Mouse (Mus musculus) CH12.LX (cell line): Measurements from ENCODE around the gene Ehd2. TPM values are rescaled to one million over a fixed set of nuclear protein-coding genes. Genes with fewer than 3 reads are reported as not detected.

Experiments used
- DNase-seq: peaks from one replicate; pipeline ENCODE4 v3.0.0-alpha.2; 2013; ENCODE audit errors: extremely low read depth
- H3K27ac ChIP-seq: 2 replicates; pipeline ENCODE4 v1.5.1; 2012; ENCODE audit warnings: low read depth, mild to moderate bottlenecking, control low read depth, moderate library complexity; ENCODE audit not compliant: insufficient read depth
- H3K27me3 ChIP-seq: replicated peaks from 2 replicates; pipeline ENCODE3; 2012; ENCODE audit warnings: inconsistent platforms
- H3K36me3 ChIP-seq, 2 experiments: replicated peaks in 1 of 2; 2 replicates each; pipeline versions ENCODE3 to v1.6.1; 2012; ENCODE audit warnings: inconsistent platforms in 1 of 2, low read length in 1 of 2, mild to moderate bottlenecking in 1 of 2, mixed read lengths in 1 of 2, moderate library complexity in 1 of 2; ENCODE audit not compliant: control insufficient read depth in 1 of 2, insufficient read depth in 1 of 2
- H3K4me1 ChIP-seq, 2 experiments: 2 replicates each; pipeline ENCODE4 v1.6.1; 2012; ENCODE audit warnings: inconsistent platforms in 1 of 2, moderate library complexity in 1 of 2; ENCODE audit not compliant: insufficient read depth in 2 of 2, control insufficient read depth in 1 of 2
- H3K4me2 ChIP-seq: 2 replicates; pipeline ENCODE4 v1.6.1; 2012; ENCODE audit warnings: low read depth, mild to moderate bottlenecking, control low read depth; ENCODE audit not compliant: poor library complexity, insufficient read depth, severe bottlenecking
- H3K4me3 ChIP-seq, 3 experiments: fragments of 150-350 bp in 1 of 3; sonication (generic) in 1 of 3; replicated peaks in 1 of 3; 2 replicates each; pipeline versions ENCODE3 to v1.5.1; 2011 to 2012; ENCODE audit warnings: low read depth in 2 of 3, low read length in 2 of 3, mild to moderate bottlenecking in 2 of 3, moderate library complexity in 2 of 3, control low read depth in 1 of 3, improper control_type of control experiment in 1 of 3, inconsistent platforms in 1 of 3, mixed read lengths in 1 of 3; ENCODE audit not compliant: poor library complexity in 1 of 3
- H3K79me2 ChIP-seq: replicated peaks from 2 replicates; pipeline ENCODE4 v1.6.1; 2012; ENCODE audit warnings: mild to moderate bottlenecking, moderate library complexity; ENCODE audit not compliant: control insufficient read depth, poor library complexity, insufficient read depth, severe bottlenecking; ENCODE audit errors: extremely low read depth
- H3K9ac ChIP-seq: 2 replicates; pipeline ENCODE4 v1.6.1; 2012; ENCODE audit warnings: low read depth, mild to moderate bottlenecking, control low read depth, moderate library complexity; ENCODE audit not compliant: insufficient read depth
- H3K9me3 ChIP-seq: replicated peaks from 2 replicates; pipeline ENCODE3; 2012; ENCODE audit warnings: low read length, inconsistent platforms, mixed read lengths
- CHD2 ChIP-seq: IDR thresholded peaks from 2 replicates; pipeline ENCODE4 v1.6.1; 2011; ENCODE audit warnings: low read length, improper control_type of control experiment
- CTCF ChIP-seq, 2 experiments: IDR thresholded peaks in 1 of 2; conservative IDR thresholded peaks in 1 of 2; 2 replicates each; pipeline ENCODE4 v1.5.1; 2011 to 2012; ENCODE audit warnings: low read depth in 2 of 2, low read length in 2 of 2, improper control_type of control experiment in 1 of 2, inconsistent platforms in 1 of 2, mild to moderate bottlenecking in 1 of 2, moderate library complexity in 1 of 2
- E2F4 ChIP-seq: IDR thresholded peaks from 2 replicates; pipeline ENCODE4 v1.6.1; 2011; ENCODE audit warnings: low read depth, low read length, improper control_type of control experiment; ENCODE audit not compliant: insufficient replicate concordance
- IRF4 ChIP-seq: IDR thresholded peaks from 2 replicates; pipeline ENCODE4 v1.6.1; 2014; ENCODE audit warnings: low read depth, mild to moderate bottlenecking, inconsistent platforms, low read length, improper control_type of control experiment
- JUND ChIP-seq: conservative IDR thresholded peaks from 2 replicates; pipeline ENCODE4 v1.6.1; 2011; ENCODE audit warnings: low read depth, low read length, improper control_type of control experiment
- KAT2A ChIP-seq: IDR thresholded peaks from 2 replicates; pipeline ENCODE4 v1.6.1; 2012; ENCODE audit warnings: low read length, improper control_type of control experiment, inconsistent platforms; ENCODE audit not compliant: insufficient replicate concordance
- MAX ChIP-seq: IDR thresholded peaks from 2 replicates; pipeline ENCODE4 v1.6.1; 2011; ENCODE audit warnings: low read length, improper control_type of control experiment
- MEF2A ChIP-seq: IDR thresholded peaks from 2 replicates; pipeline ENCODE4 v1.6.1; 2014; ENCODE audit warnings: low read depth, mild to moderate bottlenecking, inconsistent platforms, low read length, improper control_type of control experiment, borderline replicate concordance
- MYC ChIP-seq: IDR thresholded peaks from 2 replicates; pipeline ENCODE4 v1.6.1; 2011; ENCODE audit warnings: low read depth, mild to moderate bottlenecking, improper control_type of control experiment, low read length
- NELFE ChIP-seq: IDR thresholded peaks from 2 replicates; pipeline ENCODE4 v1.6.1; 2011; ENCODE audit warnings: low read depth, low read length, improper control_type of control experiment
- NRF1 ChIP-seq: IDR thresholded peaks from 2 replicates; pipeline ENCODE4 v1.6.1; 2014; ENCODE audit warnings: low read depth, mild to moderate bottlenecking, inconsistent platforms, low read length, improper control_type of control experiment, moderate library complexity
- POLR2AphosphoS2 ChIP-seq: IDR thresholded peaks from 2 replicates; pipeline ENCODE4 v1.6.1; 2011; ENCODE audit warnings: low read depth, low read length, improper control_type of control experiment
- RAD21 ChIP-seq: IDR thresholded peaks from 2 replicates; pipeline ENCODE4 v1.6.1; 2011; ENCODE audit warnings: low read depth, mild to moderate bottlenecking, low read length, improper control_type of control experiment, moderate library complexity
- SIN3A ChIP-seq: IDR thresholded peaks from 2 replicates; pipeline ENCODE4 v1.6.1; 2012; ENCODE audit warnings: low read length, improper control_type of control experiment, inconsistent platforms
- SMC3 ChIP-seq: IDR thresholded peaks from 2 replicates; pipeline ENCODE4 v1.6.1; 2011; ENCODE audit warnings: low read depth, low read length, improper control_type of control experiment
- UBTF ChIP-seq: IDR thresholded peaks from 2 replicates; pipeline ENCODE4 v1.6.1; 2012; ENCODE audit warnings: low read depth, mild to moderate bottlenecking, inconsistent platforms, low read length, improper control_type of control experiment, moderate library complexity
- ZMIZ1 ChIP-seq: IDR thresholded peaks from 2 replicates; pipeline ENCODE4 v1.6.1; 2012; ENCODE audit warnings: low read depth, mild to moderate bottlenecking, inconsistent platforms, low read length, improper control_type of control experiment
- dilution Hi-C: fragments of 300-500 bp; cut with MboI; formaldehyde crosslinking; loops from 2 replicates; pipeline ENCODE4 v1.14.3; 2020; ENCODE audit warnings: low sequenced_read_pairs; ENCODE audit not compliant: extremely low pct_unique_long_range_greater_than_20kb, extremely low pct_ligation_motif_present
- in situ Hi-C: fragments of 300-500 bp; cut with MboI; formaldehyde crosslinking; loops from 3 replicates; pipeline ENCODE4 v1.14.3; 2019; ENCODE audit warnings: low sequenced_read_pairs, low pct_ligation_motif_present, low pct_unique_long_range_greater_than_20kb, mixed read lengths
- polyA plus RNA-seq: library from polyadenylated mRNA; unstranded; fragments of >175 nt; gene quantifications from 2 replicates; pipeline ENCODE4 v1.2.1, GENCODE M21; 2012; ENCODE audit warnings: low read depth; ENCODE audit not compliant: insufficient read length
- total RNA-seq, 2 experiments: library from RNA; depleted of rRNA; stranded (reverse); fragments of 300-350 nt in 1 of 2; fragments of >200 nt in 1 of 2; gene quantifications; 2 replicates each; pipeline ENCODE4 v1.2.3; 2012 to 2014

Ehd2 gene
- total and polyA plus RNA-seq, 3 experiments, result 1.2 to 7.0 (median 5.2) TPM

- H3K9ac ChIP-seq, result no peak overlapping the region
- TF ChIP-seq POLR2AphosphoS2 (no peak), JUND (no peak), NRF1 (no peak), MAX (no peak), ZMIZ1 (no peak), MEF2A (no peak), E2F4 (no peak)
- TF ChIP-seq, all 38 proteins: peak for 0
- Histone ChIP-seq H3K79me2 (no peaks in the 10 kb centered on the region), H3K4me3 (no peak overlapping the region), H3K36me3 (peaks cover 0 to 16% of the 10 kb centered on the region in 2 experiments), H3K27ac (no peak overlapping the region), H3K27me3 (no peaks in the 10 kb centered on the region), H3K9me3 (no peaks in the 10 kb centered on the region), H3K4me2 (no peak overlapping the region), H3K4me1 (peaks cover 0 to 4% of the 10 kb centered on the region in 2 experiments; a peak in 1 of 4 replicates)
- in situ Hi-C loops (loop anchor here (25.0 kb wide), 1 partner anchor 856 kb away; the partner anchor contains the start of gene Slc1a5), dilution Hi-C loops (no loop called here)
- no peak for DNase-seq
These were observed 35.7 kb downstream of the Ehd2 start for GRCm38 (mm10) chr7:15931635-15932034.

GRCm38 (mm10) chr7:15930543-15930942 lies 36.8 kb downstream of the Ehd2 start:
- dilution Hi-C loops, result no loop called here
- Histone ChIP-seq H3K36me3 (peaks cover 0 to 8% of the 10 kb centered on the region in 2 experiments), H3K27me3 (no peaks in the 10 kb centered on the region), H3K4me3 (no peak overlapping the region), H3K9me3 (no peaks in the 10 kb centered on the region), H3K4me2 (no peak overlapping the region), H3K9ac (no peak overlapping the region), H3K79me2 (no peaks in the 10 kb centered on the region), H3K4me1 (peaks cover 0 to 4% of the 10 kb centered on the region in 2 experiments; a peak in 1 of 4 replicates), H3K27ac (no peak overlapping the region)
- no peak for TF ChIP-seq KAT2A
- TF ChIP-seq CTCF (conservative IDR thresholded peaks at IDR 0.05 in 1 of 2, IDR thresholded peaks at IDR 0.05 in 1 of 2; ENCODE audit: low read depth in 2 of 2, low read length in 2 of 2), result peak; percentile 18 to 50; a peak in 2 of 4 replicates
- TF ChIP-seq SMC3, result no peak
- 0 out of 2 replicates have a peak, but pooled peaks have one; percentile 4 for TF ChIP-seq SIN3A
- peak; percentile 32 for TF ChIP-seq RAD21
- no peak for DNase-seq
- in situ Hi-C loops, result loop anchor here (25.0 kb wide), 1 partner anchor 857 kb away; the partner anchor contains the start of gene Slc1a5

DNA sequence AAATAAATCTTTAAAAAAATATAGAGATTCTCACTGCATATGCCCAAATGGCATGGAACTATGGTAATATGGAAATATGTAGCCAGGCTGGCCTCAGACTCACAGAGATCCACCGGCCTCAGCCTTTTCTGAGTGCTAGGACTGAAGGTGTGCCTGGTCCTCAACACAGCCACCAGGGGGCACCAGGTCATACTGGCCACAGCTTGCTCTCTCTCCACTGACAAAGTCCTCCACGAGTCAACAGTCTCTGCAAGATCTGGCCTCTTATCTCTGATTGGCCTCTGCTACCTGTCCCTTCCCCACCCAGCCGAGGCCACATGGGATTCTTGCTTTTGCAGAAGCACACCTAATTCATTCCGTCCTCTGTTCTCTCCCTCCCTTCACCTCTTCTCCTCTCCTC lies 37.5 kb downstream of the Ehd2 start:
- Histone ChIP-seq H3K4me2 (no peak overlapping the region), H3K9ac (no peak overlapping the region), H3K27ac (no peak overlapping the region), H3K4me3 (no peak overlapping the region), H3K79me2 (no peaks in the 10 kb centered on the region), H3K4me1 (peaks cover 0 to 4% of the 10 kb centered on the region in 2 experiments; a peak in 1 of 4 replicates), H3K9me3 (no peaks in the 10 kb centered on the region), H3K27me3 (no peaks in the 10 kb centered on the region), H3K36me3 (peaks cover 0 to 3% of the 10 kb centered on the region in 2 experiments)
- TF ChIP-seq MAX (peak; percentile 44; the same call in 1 of the 2 replicates), IRF4 (0 out of 2 replicates have a peak, but pooled peaks have one; percentile 9), RAD21 (peak; percentile 57), SMC3 (peak; percentile 78), UBTF (no peak), CTCF (conservative IDR thresholded peaks at IDR 0.05 in 1 of 2, IDR thresholded peaks at IDR 0.05 in 1 of 2; ENCODE audit: low read depth in 2 of 2, low read length in 2 of 2) (peak; percentile 44 to 85), MYC (peak; percentile 62; the same call in 1 of the 2 replicates), SIN3A (no peak), CHD2 (no peak), NELFE (no peak)
- in situ Hi-C loops (loop anchor here (25.0 kb wide), 1 partner anchor 857 kb away; the partner anchor contains the start of gene Slc1a5), dilution Hi-C loops (no loop called here)
- peak; percentile 73 for DNase-seq
